Mouse (Mus musculus) heart, embryonic 12.5 days (tissue): Measurements from ENCODE around the gene Klhl8. TPM values are rescaled to one million over a fixed set of nuclear protein-coding genes. Genes with fewer than 3 reads are reported as not detected.
"Not testable (repeated sequence)": the region's sequence is repeated elsewhere in the genome, so short reads cannot be mapped to it uniquely, and the experiment has no call there.

Experiments
- ATAC-seq: fragments of 200-750 bp; cut with Nextera tagmentation; 2 replicates; pipeline ENCODE4 v1.8.0; 2017; ENCODE audit warnings: moderate TSS enrichment, moderate library complexity; ENCODE audit not compliant: insufficient number of reproducible peaks, low FRiP score
- H3K27ac ChIP-seq: fragments of 300-500 bp; sonication (generic); 2 replicates; pipeline ENCODE4 v1.5.1; 2016; ENCODE audit warnings: mild to moderate bottlenecking, moderate library complexity; ENCODE audit not compliant: poor library complexity, severe bottlenecking
- H3K27me3 ChIP-seq: fragments of 300-500 bp; sonication (generic); replicated peaks from 2 replicates; pipeline ENCODE4 v1.6.1; 2016; ENCODE audit warnings: mild to moderate bottlenecking, moderate library complexity
- H3K36me3 ChIP-seq: fragments of 300-500 bp; sonication (generic); 2 replicates; pipeline ENCODE4 v1.6.1; 2016; ENCODE audit warnings: mild to moderate bottlenecking, moderate library complexity
- H3K4me1 ChIP-seq: fragments of 300-500 bp; sonication (generic); replicated peaks from 2 replicates; pipeline ENCODE4 v1.6.1; 2016; ENCODE audit warnings: mild to moderate bottlenecking
- H3K4me2 ChIP-seq: fragments of 300-500 bp; sonication (generic); 2 replicates; pipeline ENCODE4 v1.6.1; 2016; ENCODE audit warnings: mild to moderate bottlenecking, moderate library complexity
- H3K4me3 ChIP-seq: fragments of 300-500 bp; sonication (generic); 2 replicates; pipeline ENCODE4 v1.5.1; 2016; ENCODE audit warnings: mild to moderate bottlenecking
- H3K9ac ChIP-seq: fragments of 300-500 bp; sonication (generic); 2 replicates; pipeline ENCODE4 v1.6.1; 2016; ENCODE audit warnings: mild to moderate bottlenecking, moderate library complexity
- H3K9me3 ChIP-seq: fragments of 300-500 bp; sonication (generic); replicated peaks from 2 replicates; pipeline ENCODE4 v1.6.1; 2016; ENCODE audit warnings: mild to moderate bottlenecking, moderate library complexity
- WGBS: fragments of 180-500 bp; shearing (Covaris S2); methylation state at CpG from one replicate; pipeline ENCODE4 v1.1.7; 2016; 5-methylcytosine and 5-hydroxymethylcytosine counted together
- polyA plus RNA-seq: library from polyadenylated mRNA; unstranded; fragments of >200 nt; fragmentation: Nextera tagmentation; extraction: Ambion mirVana; gene quantifications from 2 replicates; pipeline ENCODE4 v1.2.1, GENCODE M21; 2016

Gene Klhl8
- polyA plus RNA-seq, result 11.3 and 12.4 TPM in 2 replicates

GRCm38 (mm10) chr5:103910748-103911409 lies at the start of gene Klhl8:
Gene Klhl8 (minus strand): TSS chr5:103911259.
- peak within 1 kb of the TSS; percentile 95 for H3K9ac ChIP-seq
- no peaks in the 10 kb centered on the region for H3K36me3 ChIP-seq
- H3K4me1 ChIP-seq, result peaks cover 8% of the 10 kb centered on the region
- peak within 1 kb of the TSS; percentile 91 for H3K4me2 ChIP-seq
- H3K4me3 ChIP-seq, result peak within 1 kb of the TSS; percentile 95
- H3K9me3 ChIP-seq, result no peaks in the 10 kb centered on the region
- peak; percentile 94 for ATAC-seq
- peak within 1 kb of the TSS; percentile 71 for H3K27ac ChIP-seq
- WGBS, result under 1% methylated on average over 83 of the region's 86 CpGs
- H3K27me3 ChIP-seq, result peaks cover 4% of the 10 kb centered on the region; the same call in 1 of the 2 replicates

DNA sequence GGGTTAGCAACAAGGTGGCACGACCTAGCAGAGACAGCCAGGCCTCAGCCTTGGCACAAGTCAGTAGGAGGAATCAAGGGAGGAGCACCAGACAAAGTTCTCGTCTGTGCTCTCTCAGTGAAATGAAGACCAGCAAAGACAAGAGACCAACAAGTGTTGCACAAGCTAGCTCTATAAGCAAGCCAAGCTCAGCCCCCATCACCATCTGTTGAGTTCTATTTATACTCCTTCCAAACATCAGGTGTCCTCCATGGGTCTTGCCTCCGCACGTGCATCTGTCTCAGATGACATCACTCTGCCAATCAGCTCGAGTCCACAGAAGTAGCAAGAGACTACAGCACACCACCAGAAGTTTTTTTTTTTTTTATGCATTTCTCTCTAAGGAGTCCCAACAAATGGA lies 43.6 kb upstream of the Klhl8 start:
- Histone ChIP-seq H3K27ac (no peak overlapping the region), H3K4me2 (no peak overlapping the region), H3K36me3 (no peaks in the 10 kb centered on the region), H3K9ac (no peak overlapping the region), H3K9me3 (no peaks in the 10 kb centered on the region), H3K27me3 (no peaks in the 10 kb centered on the region), H3K4me3 (no peak overlapping the region), H3K4me1 (no peaks in the 10 kb centered on the region)
- no peak for ATAC-seq
- 63% methylated on average over 5 of the region's 5 CpGs for WGBS

- Histone ChIP-seq H3K4me2 (no peak overlapping the region), H3K36me3 (no peaks in the 10 kb centered on the region), H3K9me3 (no peaks in the 10 kb centered on the region), H3K4me3 (no peak overlapping the region), H3K27ac (no peak overlapping the region), H3K9ac (no peak overlapping the region), H3K4me1 (no peaks in the 10 kb centered on the region), H3K27me3 (no peaks in the 10 kb centered on the region)
- 74% methylated on average over 10 of the region's 10 CpGs for WGBS
- ATAC-seq, result no peak
Observed at GRCm38 (mm10) chr5:103953135-103954083, 42.4 kb upstream of the Klhl8 start.

DNA sequence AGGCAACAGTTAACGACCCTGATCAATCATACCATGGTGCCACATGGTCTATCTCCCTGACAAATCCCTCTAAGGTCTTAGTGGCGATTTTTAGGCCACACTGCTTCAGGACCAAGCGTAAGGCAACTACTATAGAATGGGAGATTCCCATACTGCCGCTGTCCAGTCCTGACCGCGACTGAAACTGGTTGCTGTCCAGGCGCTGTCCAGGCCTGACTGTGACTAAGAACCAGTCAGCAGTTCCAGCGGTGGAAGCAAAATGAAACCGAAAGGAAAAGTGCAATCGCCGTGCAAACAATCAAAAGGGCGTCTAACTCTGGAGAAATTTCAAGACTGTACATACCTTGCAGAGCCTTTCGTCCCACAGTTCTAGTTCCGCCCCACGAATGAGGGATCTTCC lies 39.1 kb upstream of the Klhl8 start:
- not testable (repeated sequence) for H3K9ac ChIP-seq, H3K9me3 ChIP-seq, H3K27ac ChIP-seq, H3K4me1 ChIP-seq, ATAC-seq, H3K4me2 ChIP-seq, H3K36me3 ChIP-seq, H3K4me3 ChIP-seq, H3K27me3 ChIP-seq
- WGBS, result 88% methylated on average over 15 of the region's 15 CpGs

DNA sequence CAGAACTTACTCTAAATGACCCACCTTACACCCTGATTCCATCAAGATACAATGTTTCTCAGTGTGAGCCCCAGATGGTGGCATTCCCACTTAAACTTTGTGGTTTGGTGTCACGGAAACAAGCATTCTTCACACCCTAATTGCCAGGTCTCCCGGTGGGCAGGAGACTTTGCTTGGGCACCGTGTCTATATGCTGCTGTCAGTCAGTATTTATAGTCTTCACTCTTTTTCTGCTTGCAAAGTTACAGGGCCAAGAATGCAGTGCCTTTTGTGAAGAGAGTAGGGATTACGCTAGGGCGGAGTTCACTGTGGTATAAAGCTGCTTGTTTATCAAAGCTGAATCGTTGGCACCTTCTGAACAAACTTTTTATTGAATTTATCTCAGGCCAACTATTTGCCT lies 32.1 kb upstream of the Klhl8 start:
- Histone ChIP-seq H3K4me2 (no peak overlapping the region), H3K4me1 (peaks cover 26% of the 10 kb centered on the region), H3K36me3 (no peaks in the 10 kb centered on the region), H3K27ac (no peak overlapping the region), H3K27me3 (no peaks in the 10 kb centered on the region), H3K4me3 (no peak overlapping the region), H3K9me3 (no peaks in the 10 kb centered on the region), H3K9ac (no peak overlapping the region)
- no peak for ATAC-seq
- WGBS, result 65% methylated on average over 6 of the region's 6 CpGs

DNA sequence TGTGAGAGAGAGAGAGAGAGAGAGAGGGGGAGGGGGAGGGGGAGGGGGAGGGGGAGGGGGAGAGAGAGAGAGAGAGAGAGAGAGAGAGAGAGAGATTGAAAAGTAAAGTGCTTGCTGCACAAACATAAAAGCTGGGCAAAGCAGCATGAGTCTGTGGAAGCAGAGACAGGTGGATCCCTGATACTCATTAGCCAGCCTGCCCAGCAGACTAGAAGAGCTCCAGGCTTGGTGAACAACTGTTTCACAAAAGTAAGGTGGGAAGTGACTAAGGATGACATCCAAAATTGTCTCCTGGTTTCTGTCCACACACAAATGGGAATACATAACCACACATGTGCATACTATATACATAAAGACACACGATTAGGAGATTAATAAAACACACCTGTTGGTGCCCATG lies 28.8 kb upstream of the Klhl8 start:
- no peaks in the 10 kb centered on the region for H3K36me3 ChIP-seq
- H3K27ac ChIP-seq, result no peak overlapping the region
- 89% methylated on average over 1 of the region's 1 CpGs for WGBS
- H3K9ac ChIP-seq, result no peak overlapping the region
- peaks cover 37% of the 10 kb centered on the region for H3K4me1 ChIP-seq
- H3K9me3 ChIP-seq, result no peaks in the 10 kb centered on the region
- ATAC-seq, result no peak
- H3K4me3 ChIP-seq, result no peak overlapping the region
- no peak overlapping the region for H3K4me2 ChIP-seq
- no peaks in the 10 kb centered on the region for H3K27me3 ChIP-seq

- no peaks in the 10 kb centered on the region for H3K9me3 ChIP-seq
- 70% methylated on average over 7 of the region's 7 CpGs for WGBS
Observed at GRCm38 (mm10) chr5:103939350-103939652, 28.2 kb upstream of the Klhl8 start.

GRCm38 (mm10) chr5:103938547-103939349 lies 27.7 kb upstream of the Klhl8 start:
- Histone ChIP-seq H3K4me3 (no peak overlapping the region), H3K9me3 (no peaks in the 10 kb centered on the region), H3K4me1 (peaks cover 32% of the 10 kb centered on the region), H3K36me3 (no peaks in the 10 kb centered on the region), H3K9ac (no peak overlapping the region), H3K4me2 (no peak overlapping the region), H3K27ac (peak overlapping the region; percentile 44; the same call in 1 of the 2 replicates), H3K27me3 (no peaks in the 10 kb centered on the region)
- ATAC-seq, result no peak
- WGBS, result 55% methylated on average over 11 of the region's 11 CpGs

More at GRCm38 (mm10) chr5:103939350-103939652, 28.2 kb upstream of the Klhl8 start:
- no peak overlapping the region for H3K9ac ChIP-seq
- H3K4me1 ChIP-seq, result peaks cover 37% of the 10 kb centered on the region
- H3K27me3 ChIP-seq, result no peaks in the 10 kb centered on the region
- H3K36me3 ChIP-seq, result no peaks in the 10 kb centered on the region
- no peak for ATAC-seq
- no peak overlapping the region for H3K4me2 ChIP-seq
- H3K27ac ChIP-seq, result no peak overlapping the region
- no peak overlapping the region for H3K4me3 ChIP-seq

DNA sequence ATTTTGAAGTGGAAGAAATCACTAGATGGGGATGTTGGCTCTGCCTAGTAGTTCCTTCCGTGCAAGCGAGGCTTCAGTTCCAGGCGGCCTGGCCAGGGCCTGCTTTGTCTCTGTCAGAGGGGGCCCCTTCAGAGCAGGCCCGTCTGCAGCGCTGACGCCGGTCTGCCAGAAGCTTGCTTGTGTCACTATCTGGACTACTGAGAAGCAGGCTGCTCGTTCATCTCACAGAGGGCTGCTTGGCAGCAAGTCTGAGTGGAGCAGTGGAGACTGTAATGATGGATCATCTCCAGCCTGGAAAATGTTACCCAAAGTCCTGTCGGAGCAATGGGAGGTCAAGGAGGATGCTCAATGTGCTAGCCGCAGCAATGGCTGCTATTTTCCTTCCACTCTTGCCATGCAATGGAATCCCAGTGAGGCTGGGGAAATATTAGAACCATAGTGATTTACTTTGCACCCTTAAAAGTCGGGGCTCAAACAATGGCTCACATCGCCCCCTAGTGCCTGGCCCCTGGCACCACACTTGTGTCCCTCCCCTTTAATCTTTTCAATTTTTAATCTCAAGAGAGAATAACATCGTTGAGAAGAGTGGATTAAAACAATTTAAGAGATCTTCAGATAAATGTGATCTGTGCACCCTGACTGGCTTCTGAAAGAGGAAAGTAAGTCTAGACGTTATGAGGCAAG lies 26.0 kb upstream of the Klhl8 start:
- Histone ChIP-seq H3K9me3 (no peaks in the 10 kb centered on the region), H3K4me2 (peak overlapping the region; percentile 36; the same call in 1 of the 2 replicates), H3K36me3 (no peaks in the 10 kb centered on the region), H3K27ac (peak overlapping the region; percentile 80), H3K4me3 (no peak overlapping the region), H3K9ac (no peak overlapping the region), H3K27me3 (no peaks in the 10 kb centered on the region), H3K4me1 (peaks cover 30% of the 10 kb centered on the region)
- WGBS, result 40% methylated on average over 14 of the region's 14 CpGs
- peak; percentile 64 for ATAC-seq

DNA sequence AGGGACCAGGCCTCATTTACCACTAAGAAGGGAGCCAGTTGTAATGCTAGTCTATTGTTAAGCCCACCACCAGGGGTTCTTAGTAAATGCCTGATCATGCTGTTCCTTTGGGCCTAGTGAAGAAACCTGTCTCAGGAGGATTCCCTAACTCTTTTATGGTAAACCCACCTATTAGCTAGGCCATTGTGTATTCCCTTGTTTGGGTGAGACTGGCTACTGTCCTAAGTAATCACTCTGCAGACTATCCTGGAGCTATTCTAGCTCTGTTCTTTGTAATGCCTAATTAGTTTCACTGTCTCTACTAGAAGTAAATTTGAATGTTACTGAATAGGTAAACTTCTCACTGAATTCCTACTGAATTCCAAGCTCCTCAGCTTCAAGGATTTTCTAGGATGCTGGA lies 20.9 kb upstream of the Klhl8 start:
- H3K4me1 ChIP-seq, H3K9ac ChIP-seq, H3K9me3 ChIP-seq, ATAC-seq, H3K4me3 ChIP-seq, H3K27ac ChIP-seq, H3K4me2 ChIP-seq, H3K27me3 ChIP-seq, H3K36me3 ChIP-seq: not testable (repeated sequence)
